Mouse (Mus musculus): ENCODE measurements at regions not wholly inside any gene's neighbourhood (a gene's known extent, or its start where the extent isn't known, plus 50 kb on each side); places are given as distances from the start of the nearest gene placed in this dataset.

DNA sequence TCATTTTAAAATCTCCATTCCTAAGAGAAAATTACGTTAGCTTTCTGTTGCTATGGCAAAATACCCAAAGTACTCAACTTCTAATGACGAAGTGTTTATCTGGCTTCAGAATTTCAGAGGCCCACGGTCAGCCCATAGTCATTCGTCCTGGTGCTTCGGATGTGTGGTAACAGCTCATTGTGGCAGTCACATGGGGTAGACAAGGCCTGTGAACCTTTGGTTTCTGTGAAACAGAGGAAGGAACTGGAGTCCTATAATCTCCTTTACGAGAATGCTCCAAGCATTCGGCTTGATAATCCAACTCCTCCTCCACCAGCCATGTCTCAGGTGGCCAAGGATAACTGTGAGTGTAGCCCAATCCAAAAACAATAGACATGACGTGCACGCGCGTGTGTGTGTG lies 84.2 kb downstream of the Rchy1 start:
- TF ChIP-seq CTCF (IDR thresholded peaks at IDR 0.05; ENCODE audit: extremely low read depth, insufficient read depth, low read length) (no peak), POLR2A (IDR thresholded peaks at IDR 0.05; ENCODE audit: extremely low read depth, insufficient read depth, low read length) (no peak)

Measured in cortical plate, adult 2 months (tissue).